Mouse (Mus musculus) cerebellum, adult (tissue): ENCODE data around the gene Plekhj1.
"Not testable (repeated sequence)": the region's sequence is repeated elsewhere in the genome, so short reads cannot be mapped to it uniquely, and the experiment has no call there.

Experiments used
- ATAC-seq: cut with Nextera tagmentation; 2 replicates; pipeline ENCODE4 v1.9.2; 2017; ENCODE audit warnings: mild to moderate bottlenecking, moderate library complexity, mixed read lengths; ENCODE audit not compliant: insufficient number of reproducible peaks, low FRiP score, low TSS enrichment

The Plekhj1 gene

GRCm38 (mm10) chr10:80826151-80827062 lies 28.0 kb upstream of the Plekhj1 start, which contains the start of gene Oaz1:
Oaz1 (plus strand) TSS chr10:80826656.
- ATAC-seq, result peak; percentile 95

- no peak for ATAC-seq
These were observed 26.4 kb upstream of the Plekhj1 start for GRCm38 (mm10) chr10:80824827-80825226.

- no peak for ATAC-seq
These were observed 25.6 kb upstream of the Plekhj1 start for GRCm38 (mm10) chr10:80823847-80824643.

- ATAC-seq, result no peak
These were observed 24.9 kb upstream of the Plekhj1 start for GRCm38 (mm10) chr10:80823316-80823715.

GRCm38 (mm10) chr10:80822528-80822927 lies 24.1 kb upstream of the Plekhj1 start:
- no peak for ATAC-seq

- ATAC-seq, result no peak
These were observed 23.6 kb upstream of the Plekhj1 start for GRCm38 (mm10) chr10:80821991-80822390.

- no peak for ATAC-seq
These were observed 21.0 kb upstream of the Plekhj1 start for GRCm38 (mm10) chr10:80819406-80819805.

- ATAC-seq, result no peak
These were observed 20.3 kb upstream of the Plekhj1 start for GRCm38 (mm10) chr10:80818599-80819281.

- not testable (repeated sequence) for ATAC-seq
These were observed 19.5 kb upstream of the Plekhj1 start for GRCm38 (mm10) chr10:80817955-80818354.

GRCm38 (mm10) chr10:80817164-80817563 lies 18.7 kb upstream of the Plekhj1 start:
- no peak for ATAC-seq

GRCm38 (mm10) chr10:80816303-80816702 lies 17.9 kb upstream of the Plekhj1 start:
- not testable (repeated sequence) for ATAC-seq

GRCm38 (mm10) chr10:80814800-80815199 lies 16.4 kb upstream of the Plekhj1 start:
- no peak for ATAC-seq

- ATAC-seq, result no peak
These were observed 14.9 kb upstream of the Plekhj1 start, which contains the start of gene Jsrp1 for GRCm38 (mm10) chr10:80813366-80813765. Jsrp1 (minus strand) TSS chr10:80813498.

GRCm38 (mm10) chr10:80812391-80813041 lies 14.1 kb upstream of the Plekhj1 start:
- no peak for ATAC-seq

- ATAC-seq, result no peak
These were observed 11.7 kb upstream of the Plekhj1 start for GRCm38 (mm10) chr10:80810084-80810483.

- no peak for ATAC-seq
These were observed 10.7 kb upstream of the Plekhj1 start for GRCm38 (mm10) chr10:80808985-80809632.

GRCm38 (mm10) chr10:80808099-80808984 lies 9.9 kb upstream of the Plekhj1 start:
- no peak for ATAC-seq

- peak; percentile 71; the same call in 1 of the 2 replicates for ATAC-seq
These were observed 8.7 kb upstream of the Plekhj1 start for GRCm38 (mm10) chr10:80807057-80807627.
